Mouse (Mus musculus): ENCODE results near the gene Ppp4r2. TPM values are rescaled to one million over a fixed set of nuclear protein-coding genes. Genes with fewer than 3 reads are reported as not detected.
"Not testable (repeated sequence)": the region's sequence is repeated elsewhere in the genome, so short reads cannot be mapped to it uniquely, and the experiment has no call there.

The Ppp4r2 gene
- polyA plus RNA-seq, 1 experiment from 2014 or later, result 22.6 TPM

DNA sequence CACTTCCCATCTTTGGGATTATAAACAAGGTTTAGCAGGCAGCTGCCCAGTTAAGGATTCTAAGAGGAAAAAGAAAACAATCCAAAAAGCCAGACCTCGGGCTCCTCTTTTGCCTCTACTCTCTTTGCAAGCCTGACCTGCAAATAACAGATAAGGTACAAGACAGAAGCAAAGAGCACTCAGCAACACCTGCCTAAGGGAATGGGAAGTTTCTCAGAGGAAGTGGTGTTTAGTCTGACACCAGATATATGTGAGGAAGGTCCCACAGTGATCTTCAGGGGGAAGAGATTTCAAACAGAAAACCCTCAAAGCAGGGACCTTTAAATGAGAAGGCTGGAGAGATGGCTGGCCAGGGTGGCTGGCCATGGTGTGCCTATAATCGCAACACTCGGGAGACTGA, 2.2 kb upstream of the Ppp4r2 start:
- no peak for DNase-seq (ENCODE audit: low spot score)

DNA sequence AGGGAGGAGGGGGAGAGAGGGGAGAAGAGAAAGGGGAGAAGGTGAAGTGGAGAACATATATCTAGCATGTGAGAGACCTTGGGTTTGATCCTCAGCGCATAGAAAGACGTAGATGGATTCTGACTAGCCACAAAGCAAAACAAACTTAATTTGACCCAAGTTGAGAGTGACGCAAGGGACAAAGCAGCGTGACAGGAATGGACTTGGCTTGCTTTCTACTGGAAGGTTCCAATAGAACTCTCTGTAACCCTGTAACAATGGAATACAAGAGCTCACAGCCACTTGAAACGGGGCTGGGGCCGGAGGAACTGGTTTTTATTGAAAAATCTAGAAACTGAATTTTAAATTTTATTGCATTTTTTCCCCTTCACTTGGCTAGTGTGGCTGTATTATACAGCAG, 1.7 kb upstream of the Ppp4r2 start:
- DNase-seq (ENCODE audit: low spot score), result no peak

DNA sequence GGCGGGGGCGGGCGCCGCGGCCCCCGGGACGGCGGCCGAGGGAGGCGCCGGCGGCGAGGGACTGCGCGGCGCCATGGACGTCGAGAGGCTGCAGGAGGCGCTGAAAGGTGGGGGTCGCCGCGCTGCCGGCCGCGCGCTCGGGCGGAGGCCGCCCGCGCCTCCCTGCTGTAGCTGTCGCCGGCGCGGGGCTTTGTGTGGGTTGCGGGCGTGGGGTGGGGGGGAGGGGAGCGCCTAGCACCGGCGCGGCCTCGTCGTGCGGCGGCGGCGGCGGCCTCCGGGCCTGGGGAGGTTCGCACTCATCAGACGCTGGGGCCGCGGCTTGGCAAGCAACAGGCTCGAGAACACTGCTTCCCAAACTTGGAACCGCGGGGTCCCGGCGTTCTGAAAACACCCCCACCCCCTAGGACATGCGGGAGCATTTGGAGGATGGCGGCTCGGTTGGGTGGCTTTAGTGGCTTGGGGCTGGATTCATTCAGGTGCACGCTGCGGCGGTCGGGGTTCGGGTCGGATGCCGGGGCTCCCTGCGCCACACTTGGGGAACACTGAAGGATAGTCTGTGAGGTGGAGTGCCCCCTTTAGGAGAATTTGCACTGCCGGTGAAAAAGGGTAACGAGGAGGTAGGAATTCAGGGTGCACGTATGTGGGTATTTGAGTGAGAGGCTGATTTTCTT, 524 bp downstream of the Ppp4r2 start:
- peak; percentile 65 for DNase-seq (ENCODE audit: low spot score)

DNA sequence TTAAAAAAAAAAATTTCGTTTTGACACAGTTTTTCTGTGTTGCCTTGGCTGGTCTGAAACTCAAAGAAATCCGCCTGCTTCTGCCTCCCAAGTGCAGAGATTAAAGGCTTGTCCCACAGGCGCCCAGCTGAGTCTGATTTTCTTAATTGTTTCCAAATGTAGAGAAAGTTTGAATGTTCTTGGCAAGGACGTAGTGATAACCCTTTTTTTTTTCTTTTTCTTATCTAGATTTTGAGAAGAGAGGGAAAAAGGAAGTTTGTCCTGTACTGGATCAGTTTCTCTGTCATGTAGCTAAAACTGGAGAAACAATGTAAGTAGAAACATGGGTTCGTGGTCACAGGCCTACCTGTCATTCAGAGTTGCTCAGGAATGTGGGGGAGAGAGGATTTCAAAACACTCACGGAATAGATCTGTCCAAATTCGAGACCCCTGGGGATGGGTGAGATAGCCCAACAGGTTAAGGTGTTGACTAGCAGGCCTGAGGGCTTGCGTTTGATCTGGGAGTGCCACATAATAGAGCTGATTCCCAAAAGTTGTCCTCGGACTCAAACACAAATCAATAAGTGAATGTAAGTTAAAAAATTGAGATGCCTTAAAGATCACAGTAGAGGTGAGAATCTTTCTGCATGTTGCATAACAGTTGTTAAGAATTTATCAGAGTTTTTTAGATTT, 1.2 kb downstream of the Ppp4r2 start:
- DNase-seq (ENCODE audit: low spot score), result no peak

DNA sequence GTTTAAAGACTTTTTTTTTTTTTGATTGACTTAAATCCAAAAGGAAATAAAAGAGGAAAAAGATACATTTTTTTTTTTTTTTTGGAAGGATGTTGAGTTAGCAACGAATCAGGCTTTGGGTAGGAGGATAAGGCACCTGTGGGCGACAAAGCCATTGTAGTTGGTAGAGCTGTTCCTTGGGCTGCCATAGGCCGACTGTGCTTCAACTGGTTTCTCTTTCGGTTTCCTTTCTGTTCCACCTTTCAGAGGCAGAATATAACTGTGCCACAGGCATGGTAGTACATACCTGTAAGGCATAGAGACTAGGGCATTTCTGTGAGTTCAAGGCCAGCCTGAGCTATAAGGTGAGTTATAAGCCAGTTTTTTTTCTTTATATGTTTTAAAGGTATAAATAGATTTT, 11.6 kb downstream of the Ppp4r2 start:
- DNase-seq (ENCODE audit: low spot score), result no peak

DNA sequence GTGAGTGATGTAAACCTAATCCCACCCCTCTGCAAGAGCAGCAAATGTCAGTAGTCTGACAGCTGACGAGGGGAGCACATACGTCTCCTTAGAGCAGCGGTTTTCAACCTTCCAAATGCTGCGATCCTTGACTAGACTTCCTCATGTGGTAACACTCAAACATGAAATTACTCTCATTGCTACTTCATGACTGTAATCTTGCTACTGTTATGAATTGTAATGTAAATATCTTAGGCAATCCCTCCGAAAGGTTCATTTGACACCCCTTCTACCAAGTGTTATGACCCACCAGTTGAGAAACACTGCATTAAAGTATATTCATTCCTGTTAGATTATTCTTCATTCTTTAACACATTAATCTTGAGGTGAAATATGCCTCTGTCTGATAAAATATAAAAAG, 13.8 kb downstream of the Ppp4r2 start:
- DNase-seq (ENCODE audit: low spot score), result no peak

DNA sequence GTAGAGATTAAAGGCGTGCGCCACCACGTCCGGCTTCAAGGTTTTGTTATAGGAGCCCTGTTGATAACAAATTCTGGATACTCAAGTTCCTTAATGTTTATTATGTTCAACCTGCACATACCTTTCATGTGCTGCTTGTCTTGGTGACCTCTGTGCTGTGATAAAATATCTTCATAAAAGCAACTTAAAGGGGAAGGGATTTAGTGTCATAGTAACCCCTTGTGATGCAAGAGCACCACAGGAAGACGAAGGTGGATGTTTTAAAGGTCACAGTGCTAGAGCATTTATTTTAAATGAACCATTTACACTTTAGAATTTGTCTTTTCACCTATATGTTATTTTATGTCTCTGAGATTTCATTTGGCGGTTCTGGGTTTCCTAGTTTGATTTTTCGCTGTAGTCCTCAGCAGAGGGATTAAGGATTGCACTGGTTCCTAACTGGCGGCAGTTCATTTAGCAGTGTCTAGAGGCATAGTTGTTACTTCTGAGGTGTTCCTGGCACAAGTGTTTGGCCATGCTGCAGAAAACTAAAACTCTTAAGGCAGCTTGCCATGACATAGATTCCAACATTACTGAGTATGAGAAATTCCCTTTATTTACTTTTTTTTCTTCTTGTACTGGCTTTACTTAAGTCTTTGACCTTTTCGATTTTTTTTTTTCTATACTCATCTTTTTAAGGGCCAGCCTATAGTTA, 15.4 kb downstream of the Ppp4r2 start:
- DNase-seq (ENCODE audit: low spot score), result no peak

DNA sequence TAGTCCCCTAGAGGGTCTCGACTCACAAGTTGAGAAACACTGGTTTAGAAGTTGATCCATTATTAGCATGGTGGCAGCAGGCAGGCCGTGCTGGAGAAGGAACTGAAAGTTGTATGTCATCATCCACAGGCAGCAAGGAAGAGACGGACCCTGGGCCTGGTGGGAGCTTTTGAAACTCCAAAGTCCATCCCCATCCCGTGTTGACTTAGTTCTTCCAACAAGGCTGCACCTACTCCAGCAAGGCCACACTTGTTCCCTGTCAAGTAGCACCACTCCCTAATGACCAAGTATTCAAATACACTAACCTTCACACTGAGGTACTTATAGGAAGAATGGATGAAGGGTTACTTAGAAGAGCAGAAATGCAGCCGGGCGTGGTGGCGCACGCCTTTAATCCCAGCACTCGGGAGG, 17.3 kb downstream of the Ppp4r2 start:
- no peak for DNase-seq (ENCODE audit: low spot score)

DNA sequence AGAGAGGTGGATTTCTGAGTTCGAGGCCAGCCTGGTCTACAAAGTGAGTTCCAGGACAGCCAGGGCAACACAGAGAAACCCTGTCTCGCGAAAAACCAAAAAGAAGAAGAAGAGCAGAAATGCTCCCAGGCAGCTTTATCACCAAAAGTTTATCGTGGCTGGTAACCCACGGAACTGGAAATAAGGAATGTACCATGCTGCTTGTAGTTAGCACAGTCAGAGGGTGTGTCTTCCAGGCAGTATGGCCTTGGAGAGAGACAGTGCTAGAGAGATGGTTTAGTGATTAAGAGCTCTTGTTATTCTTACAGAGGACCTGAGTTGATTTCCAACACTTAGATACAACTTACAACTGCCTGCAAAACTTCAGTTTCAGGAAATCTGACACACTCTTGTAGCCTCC, 17.7 kb downstream of the Ppp4r2 start:
- no peak for DNase-seq (ENCODE audit: low spot score)

DNA sequence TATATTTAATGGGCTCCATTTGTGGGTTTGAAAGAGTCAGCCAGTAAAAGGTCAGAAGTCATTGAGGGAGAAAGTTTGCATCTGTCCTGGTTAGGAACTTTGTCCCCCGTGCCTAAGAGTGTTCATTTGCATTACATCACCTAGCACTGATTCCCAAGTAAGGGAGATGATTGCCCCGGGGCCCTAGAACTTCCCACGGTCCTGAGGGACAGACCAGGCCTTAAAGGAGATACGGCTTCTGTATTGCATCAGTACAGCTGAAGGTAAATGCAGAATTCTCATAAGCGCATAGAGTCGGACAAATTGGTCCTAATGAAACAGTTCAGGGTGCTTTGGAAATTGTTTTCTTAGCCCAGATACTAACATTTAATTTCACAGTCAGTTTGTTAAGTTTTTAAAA, 31.9 kb downstream of the Ppp4r2 start:
- DNase-seq (ENCODE audit: low spot score), result no peak

DNA sequence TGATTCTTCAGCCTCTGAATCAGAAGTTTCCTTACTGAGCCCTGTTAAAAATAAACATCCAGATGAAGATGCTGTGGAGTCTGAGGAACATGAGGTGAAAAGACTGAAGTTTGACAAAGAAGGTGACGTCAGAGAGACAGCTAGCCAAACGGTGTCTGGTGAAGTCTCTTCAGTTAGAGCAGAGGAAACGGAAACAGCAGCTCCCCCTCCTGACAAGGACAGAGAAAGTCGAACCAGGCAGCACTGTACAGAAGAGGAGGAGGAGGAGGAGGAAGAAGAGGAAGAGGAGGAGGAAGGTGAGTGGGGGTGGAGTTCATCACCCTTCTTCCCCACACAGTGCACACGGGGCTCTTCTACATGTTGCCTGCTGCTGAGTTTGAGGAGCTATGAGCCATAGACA, 32.4 kb downstream of the Ppp4r2 start:
- not testable (repeated sequence) for DNase-seq (ENCODE audit: low spot score)

DNA sequence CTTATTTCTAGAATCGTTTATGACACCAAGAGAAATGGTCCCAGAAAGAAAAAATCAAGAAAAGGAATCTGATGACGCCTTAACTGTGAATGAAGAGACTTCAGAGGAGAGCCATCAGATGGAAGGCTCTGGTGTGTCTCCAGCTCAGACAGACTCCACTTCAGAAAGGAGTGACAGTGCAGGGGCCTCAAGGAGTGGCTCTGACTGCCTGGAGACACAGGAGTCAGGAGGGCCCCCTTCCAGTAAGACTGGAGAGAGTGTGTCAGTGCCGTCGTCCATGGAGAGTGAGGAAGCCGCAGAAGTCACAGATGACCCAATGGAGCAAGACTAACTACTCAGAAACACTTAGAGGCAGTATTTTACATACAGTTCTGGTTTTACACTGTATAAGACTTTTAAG, 32.8 kb downstream of the Ppp4r2 start:
- not testable (repeated sequence) for DNase-seq (ENCODE audit: low spot score)

DNA sequence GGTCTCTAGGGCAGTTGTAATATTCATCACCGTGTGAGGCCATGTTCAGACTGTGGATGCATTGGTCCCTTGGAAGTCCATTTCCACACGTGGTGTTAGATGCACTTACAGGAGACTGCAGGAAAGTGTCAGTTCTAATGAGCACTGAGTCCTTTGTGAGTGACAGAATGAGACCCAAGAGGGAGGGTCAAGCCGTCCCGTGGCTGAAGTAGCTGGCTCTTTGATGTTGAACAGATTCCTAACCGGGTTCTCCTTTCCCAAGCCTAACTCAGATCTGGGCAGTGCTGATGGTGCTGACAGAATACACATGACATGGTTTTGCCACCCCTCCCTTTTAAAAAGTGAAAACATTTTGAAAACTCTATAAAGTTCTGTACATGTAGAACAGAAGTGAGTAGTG, 35.4 kb downstream of the Ppp4r2 start:
- no peak for DNase-seq (ENCODE audit: low spot score)

DNA sequence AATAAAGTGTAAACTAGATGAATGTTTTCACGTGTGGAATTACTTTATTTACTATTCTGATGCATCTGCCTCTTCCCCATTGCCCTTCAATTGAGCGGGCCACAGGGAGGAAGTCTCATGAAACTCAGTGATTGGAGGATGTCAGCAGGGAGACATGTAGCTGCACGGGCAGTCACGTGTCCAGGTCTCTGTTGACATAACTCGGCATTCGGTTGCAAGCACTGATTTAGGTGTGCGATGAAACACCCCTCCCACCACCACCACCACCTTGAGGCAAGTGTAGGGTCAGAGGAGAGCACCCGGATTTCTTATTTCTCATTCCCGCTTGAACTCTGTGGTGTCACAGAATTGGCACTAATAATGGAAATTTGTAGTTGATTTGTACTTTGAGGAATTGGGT, 36.5 kb downstream of the Ppp4r2 start:
- DNase-seq (ENCODE audit: low spot score), result no peak

DNA sequence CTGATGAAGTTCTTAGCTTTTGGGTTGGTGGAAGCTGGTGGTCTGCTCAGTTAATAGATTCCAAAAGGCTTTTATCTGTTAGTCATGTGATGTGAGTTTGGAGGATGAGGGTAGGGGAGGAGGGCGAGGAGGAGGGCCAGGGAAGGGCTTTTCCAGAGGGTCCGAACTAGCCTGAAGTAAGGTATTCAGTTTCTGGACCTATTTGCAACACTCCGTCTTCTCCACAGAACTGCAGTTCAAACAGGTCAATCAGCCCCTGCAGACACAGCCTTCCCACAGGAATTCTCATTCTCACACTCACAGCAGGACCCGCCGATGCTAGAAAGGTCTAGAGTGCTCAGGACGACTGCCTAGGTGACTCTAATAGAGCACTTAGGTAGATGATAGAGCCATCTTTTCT, 39.8 kb downstream of the Ppp4r2 start:
- DNase-seq (ENCODE audit: low spot score), result no peak

DNA sequence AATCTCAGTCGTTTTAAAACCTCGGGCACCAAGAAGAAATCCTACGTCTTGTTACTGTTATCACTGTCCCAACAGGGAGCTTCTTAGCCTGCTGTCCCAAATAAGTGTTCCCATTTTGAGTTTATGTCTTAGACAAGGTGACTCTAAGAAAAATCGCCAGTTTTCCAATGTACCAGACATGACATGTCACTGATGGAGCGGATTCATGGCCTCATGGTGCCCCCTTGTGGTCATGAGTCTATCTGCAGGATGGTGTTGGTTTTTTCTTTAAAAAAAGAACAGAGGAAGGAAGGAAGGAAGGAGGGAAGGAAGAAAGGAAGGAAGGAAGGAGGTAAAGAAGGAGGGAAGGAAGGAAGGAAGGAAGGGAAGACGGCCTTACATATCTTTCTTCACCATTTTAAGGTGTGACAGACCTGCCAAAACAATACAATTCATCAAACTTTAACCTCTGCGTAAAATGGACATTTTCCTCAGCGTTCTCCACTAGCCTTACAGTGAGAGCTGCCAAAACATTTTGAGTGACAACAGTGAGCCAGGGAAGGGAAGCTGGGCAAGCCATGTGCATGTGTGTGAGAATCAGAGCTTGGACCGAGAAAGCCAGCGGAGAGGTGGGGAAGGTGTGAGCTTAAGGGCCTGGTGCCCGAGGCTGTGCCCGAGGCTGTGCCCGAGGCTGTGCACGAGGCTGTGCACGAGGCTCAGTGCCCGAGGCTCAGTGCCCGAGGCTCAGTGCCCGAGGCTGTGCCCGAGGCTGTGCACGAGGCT, 42.6 kb downstream of the Ppp4r2 start:
- peak; percentile 69 for DNase-seq (ENCODE audit: low spot score)

DNA sequence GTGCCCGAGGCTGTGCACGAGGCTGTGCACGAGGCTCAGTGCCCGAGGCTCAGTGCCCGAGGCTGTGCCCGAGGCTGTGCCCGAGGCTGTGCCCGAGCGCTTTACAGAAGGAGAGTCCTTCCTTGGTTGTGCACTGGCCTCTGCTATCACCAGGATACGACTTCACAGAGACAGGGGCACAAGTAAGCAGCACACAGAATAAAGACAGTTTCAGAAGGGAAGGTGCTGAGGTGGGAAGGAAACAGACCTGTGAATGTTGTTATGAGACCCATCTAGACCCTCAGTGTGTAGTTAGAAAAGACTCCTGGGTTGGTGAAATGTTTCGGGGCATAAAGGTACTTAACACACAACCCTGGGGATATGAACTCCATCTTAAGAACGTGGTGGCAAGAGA, 43.2 kb downstream of the Ppp4r2 start:
- no peak for DNase-seq (ENCODE audit: low spot score)

DNA sequence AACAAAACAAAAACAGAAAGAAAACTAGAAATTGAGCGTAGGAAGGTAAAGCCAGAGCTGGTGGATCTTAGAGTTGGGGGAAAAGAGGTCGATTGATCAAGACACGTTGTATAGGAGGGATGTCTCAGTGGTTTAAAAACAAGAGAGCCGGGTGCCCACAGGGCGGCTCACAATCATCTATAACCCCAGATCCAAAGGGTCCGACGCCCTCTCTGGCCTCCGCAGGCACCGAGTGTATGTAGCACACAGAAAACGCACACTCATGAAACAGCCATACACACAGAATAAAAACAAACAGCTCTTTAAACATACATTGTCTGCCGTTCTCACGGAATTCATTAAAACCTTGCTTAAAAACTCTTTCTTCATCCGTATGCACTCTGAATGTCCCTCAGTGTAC, 45.1 kb downstream of the Ppp4r2 start:
- no peak for DNase-seq (ENCODE audit: low spot score)

DNA sequence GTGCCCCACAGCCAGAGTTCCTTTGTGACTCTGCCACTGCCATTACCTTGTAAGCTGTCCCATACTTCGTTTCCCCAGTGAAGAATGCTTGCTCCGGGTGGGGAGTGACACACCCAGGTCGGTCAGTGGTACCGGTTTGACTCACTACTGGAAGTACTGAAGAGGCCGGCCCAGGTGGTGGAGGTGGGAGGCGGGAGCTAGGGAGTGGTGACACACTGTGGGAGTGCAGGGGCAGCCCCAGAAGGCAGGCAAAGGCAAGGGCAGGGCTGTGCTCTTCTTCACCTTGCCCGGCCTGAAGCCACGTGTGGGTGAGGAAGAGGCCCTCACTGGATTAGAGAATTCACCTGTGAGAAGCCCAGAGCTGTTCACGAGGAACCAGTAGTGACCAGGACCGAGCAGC, 46.2 kb downstream of the Ppp4r2 start:
- no peak for DNase-seq (ENCODE audit: low spot score)

DNA sequence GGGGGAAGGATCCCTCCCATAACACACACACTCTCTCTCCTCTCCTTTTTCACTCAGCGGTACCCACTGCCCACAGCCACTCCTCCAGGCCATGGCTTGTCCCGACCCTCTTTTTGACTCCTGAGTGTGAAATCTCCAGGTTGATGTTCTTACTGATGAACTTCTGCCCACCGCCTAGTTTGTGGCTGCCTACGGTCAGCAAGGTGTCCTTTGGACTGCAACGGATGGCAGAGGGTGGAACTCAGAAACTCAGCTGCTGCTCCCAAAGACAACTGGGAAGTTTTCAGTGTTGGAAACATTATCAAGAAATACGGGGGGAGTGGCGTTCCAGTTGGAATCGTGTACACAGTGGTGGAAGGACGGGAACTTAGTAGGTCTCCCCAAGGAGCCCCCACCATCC, 48.2 kb downstream of the Ppp4r2 start:
- no peak for DNase-seq (ENCODE audit: low spot score)

DNA sequence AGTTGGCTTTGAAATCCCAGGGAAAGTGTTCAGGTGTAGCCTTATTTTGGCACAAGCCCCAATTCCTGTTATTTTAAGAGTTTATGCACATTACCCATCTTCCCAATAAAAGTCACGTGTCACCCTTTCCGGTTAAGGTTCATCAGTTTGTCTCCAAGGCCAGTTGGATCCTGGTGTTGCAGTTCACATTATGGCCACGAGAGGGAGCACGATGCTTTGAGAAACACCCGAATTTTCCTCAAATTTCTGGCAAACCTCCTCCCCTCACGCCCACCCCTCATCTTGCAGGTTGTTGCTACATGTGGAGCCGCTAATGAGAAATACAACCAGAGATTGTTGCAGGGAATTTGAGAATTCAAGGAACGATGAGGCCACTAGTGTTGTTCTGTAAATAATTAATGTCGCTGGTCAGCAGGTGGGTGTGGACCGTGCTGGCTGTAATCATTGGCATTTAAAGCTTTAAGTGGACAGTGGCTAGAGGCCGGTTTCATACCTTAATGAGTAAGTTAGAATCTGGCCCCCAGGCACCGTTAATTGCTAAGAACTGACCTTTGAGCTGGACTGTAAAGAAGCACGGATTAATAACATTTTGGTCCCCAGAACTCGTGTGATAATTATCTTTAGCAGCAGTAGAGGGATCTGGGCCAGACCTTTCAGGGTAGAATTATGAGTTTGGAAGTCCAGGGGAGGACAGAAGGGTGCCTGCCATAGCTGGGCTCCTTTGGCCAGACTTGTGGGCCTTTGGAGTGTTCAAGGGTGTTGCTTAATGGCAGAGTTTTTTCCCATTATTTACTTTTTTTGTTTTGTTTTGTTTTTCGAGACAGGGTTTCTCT, 49.2 kb downstream of the Ppp4r2 start:
- peak; percentile 66 for DNase-seq (ENCODE audit: low spot score)

Measured in thymus, postnatal 0 days (tissue).